Mouse (Mus musculus) intestine, postnatal 0 days (tissue): Measurements from ENCODE around the gene Tmem14a. TPM values are rescaled to one million over a fixed set of nuclear protein-coding genes. Genes with fewer than 3 reads are reported as not detected.

Experiments used
- ATAC-seq: fragments of 200-750 bp; cut with Nextera tagmentation; 2 replicates; pipeline ENCODE4 v1.8.0; 2017; ENCODE audit warnings: mild to moderate bottlenecking, moderate TSS enrichment, moderate library complexity
- H3K27ac ChIP-seq: fragments of 300-500 bp; sonication (generic); 2 replicates; pipeline ENCODE4 v1.5.1; 2014; ENCODE audit warnings: mild to moderate bottlenecking, low read depth, low read length, moderate library complexity
- H3K27me3 ChIP-seq: fragments of 300-500 bp; sonication (generic); replicated peaks from 2 replicates; pipeline ENCODE4 v1.6.1; 2014; ENCODE audit warnings: low read length, mixed read lengths; ENCODE audit not compliant: control insufficient read depth, insufficient read depth
- H3K36me3 ChIP-seq: fragments of 300-500 bp; sonication (generic); 2 replicates; pipeline ENCODE4 v1.6.1; 2014; ENCODE audit warnings: mild to moderate bottlenecking, moderate library complexity; ENCODE audit not compliant: control insufficient read depth, insufficient read depth
- H3K4me1 ChIP-seq: fragments of 300-500 bp; sonication (generic); replicated peaks from 2 replicates; pipeline ENCODE4 v1.6.1; 2014; ENCODE audit warnings: antibody characterized with exemption, low read length, mixed read lengths; ENCODE audit not compliant: control insufficient read depth, insufficient read depth
- H3K4me2 ChIP-seq: fragments of 300-500 bp; sonication (generic); replicated peaks from 2 replicates; pipeline ENCODE4 v1.6.1; 2014; ENCODE audit warnings: low read depth, mild to moderate bottlenecking, moderate library complexity
- H3K4me3 ChIP-seq: fragments of 300-500 bp; sonication (generic); 2 replicates; pipeline ENCODE4 v1.5.1; 2014; ENCODE audit warnings: low read depth, low read length
- H3K9ac ChIP-seq: fragments of 300-500 bp; sonication (generic); 2 replicates; pipeline ENCODE4 v1.6.1; 2014; ENCODE audit warnings: mild to moderate bottlenecking, low read depth, low read length
- H3K9me3 ChIP-seq: fragments of 300-500 bp; sonication (generic); 2 replicates; pipeline ENCODE4 v1.6.1; 2016; ENCODE audit warnings: mixed run types; ENCODE audit not compliant: control insufficient read depth
- CTCF ChIP-seq: sonication (generic); IDR thresholded peaks from 2 replicates; pipeline ENCODE4 v1.5.1; 2016; ENCODE audit warnings: low read depth, mild to moderate bottlenecking, control low read depth, antibody characterized with exemption, moderate library complexity
- WGBS: fragments of 180-500 bp; shearing (Covaris S2); extraction: QIAGEN DNeasy Blood & Tissue Kit; methylation state at CpG from one replicate; pipeline ENCODE4 v1.1.7; 2014; 5-methylcytosine and 5-hydroxymethylcytosine counted together
- polyA plus RNA-seq: library from polyadenylated mRNA; unstranded; fragments of >200 nt; fragmentation: Nextera tagmentation; extraction: Ambion mirVana; gene quantifications from 2 replicates; pipeline ENCODE4 v1.2.1, GENCODE M21; 2015

Gene Tmem14a
- polyA plus RNA-seq, 1 experiment from 2014 or later = 10.0 TPM

GRCm38 (mm10) chr1:21244290-21244960, 26.1 kb downstream of the Tmem14a start:
- H3K9ac ChIP-seq = no peak overlapping the region
- no peak for ATAC-seq
- no peaks in the 10 kb centered on the region for H3K27me3 ChIP-seq
- no peak for TF ChIP-seq CTCF
- peaks cover 7% of the 10 kb centered on the region; the same call in 1 of the 2 replicates for H3K4me1 ChIP-seq
- no peak overlapping the region for H3K4me3 ChIP-seq
- no peak overlapping the region for H3K27ac ChIP-seq
- H3K4me2 ChIP-seq = no peak overlapping the region
- 67% methylated on average over 4 of the region's 4 CpGs for WGBS
- no peaks in the 10 kb centered on the region for H3K9me3 ChIP-seq
- H3K36me3 ChIP-seq = no peaks in the 10 kb centered on the region

GRCm38 (mm10) chr1:21246136-21246535, 27.8 kb downstream of the Tmem14a start:
- TF ChIP-seq CTCF = no peak
- H3K27me3 ChIP-seq = no peaks in the 10 kb centered on the region

GRCm38 (mm10) chr1:21247896-21248295, 29.5 kb downstream of the Tmem14a start:
- Histone ChIP-seq H3K4me1 (0 out of 2 replicates have a peak, but pooled peaks cover 3% of the 10 kb centered on the region), H3K9me3 (no peaks in the 10 kb centered on the region), H3K27ac (no peak overlapping the region), H3K9ac (no peak overlapping the region), H3K4me3 (no peak overlapping the region), H3K36me3 (no peaks in the 10 kb centered on the region), H3K4me2 (no peak overlapping the region), H3K27me3 (no peaks in the 10 kb centered on the region)
- ATAC-seq = no peak
- no peak for TF ChIP-seq CTCF

More at GRCm38 (mm10) chr1:21246136-21246535, 27.8 kb downstream of the Tmem14a start:
- Histone ChIP-seq H3K9me3 (no peaks in the 10 kb centered on the region), H3K4me2 (no peak overlapping the region), H3K27ac (no peak overlapping the region), H3K9ac (no peak overlapping the region), H3K4me1 (0 out of 2 replicates have a peak, but pooled peaks cover 3% of the 10 kb centered on the region), H3K4me3 (no peak overlapping the region), H3K36me3 (no peaks in the 10 kb centered on the region)
- WGBS = 82% methylated on average over 3 of the region's 3 CpGs
- no peak for ATAC-seq

- Histone ChIP-seq H3K4me2 (no peak overlapping the region), H3K9me3 (no peaks in the 10 kb centered on the region), H3K4me3 (no peak overlapping the region), H3K36me3 (no peaks in the 10 kb centered on the region), H3K4me1 (no peaks in the 10 kb centered on the region), H3K9ac (no peak overlapping the region), H3K27me3 (no peaks in the 10 kb centered on the region), H3K27ac (no peak overlapping the region)
- TF ChIP-seq CTCF = no peak
- ATAC-seq = no peak
- 82% methylated on average over 9 of the region's 9 CpGs for WGBS
Observed at GRCm38 (mm10) chr1:21248560-21249390, 30.4 kb downstream of the Tmem14a start.

- Histone ChIP-seq H3K4me2 (no peak overlapping the region), H3K36me3 (no peaks in the 10 kb centered on the region; the same call in 1 of the 2 replicates), H3K27ac (no peak overlapping the region), H3K9me3 (no peaks in the 10 kb centered on the region), H3K4me3 (no peak overlapping the region), H3K4me1 (0 out of 2 replicates have a peak, but pooled peaks cover 5% of the 10 kb centered on the region), H3K27me3 (no peaks in the 10 kb centered on the region), H3K9ac (no peak overlapping the region)
- no peak for TF ChIP-seq CTCF
- WGBS = 71% methylated on average over 6 of the region's 6 CpGs
- ATAC-seq = no peak
Observed at GRCm38 (mm10) chr1:21251661-21252060, 33.3 kb downstream of the Tmem14a start.

GRCm38 (mm10) chr1:21252566-21253302, 34.4 kb downstream of the Tmem14a start:
- no peaks in the 10 kb centered on the region for H3K27me3 ChIP-seq
- ATAC-seq = no peak

More at GRCm38 (mm10) chr1:21252566-21253302, 34.4 kb downstream of the Tmem14a start:
- Histone ChIP-seq H3K4me2 (no peak overlapping the region), H3K9me3 (no peaks in the 10 kb centered on the region), H3K4me3 (no peak overlapping the region), H3K4me1 (0 out of 2 replicates have a peak, but pooled peaks cover 5% of the 10 kb centered on the region), H3K27ac (no peak overlapping the region), H3K36me3 (no peaks in the 10 kb centered on the region; the same call in 1 of the 2 replicates), H3K9ac (no peak overlapping the region)
- no peak for TF ChIP-seq CTCF
- 68% methylated on average over 10 of the region's 10 CpGs for WGBS
